Mouse (Mus musculus) embryonic facial prominence, embryonic 10.5 days (tissue): ENCODE measurements around the gene Gm12216. TPM values are rescaled to one million over a fixed set of nuclear protein-coding genes. Genes with fewer than 3 reads are reported as not detected.

Source experiments
- DNase-seq: peaks from one replicate; pipeline ENCODE4 v3.0.0-alpha.2; 2017; ENCODE audit warnings: low spot score
- H3K27ac ChIP-seq: fragments of 300-500 bp; sonication (generic); replicated peaks from 2 replicates; pipeline ENCODE4 v1.5.1; 2016; ENCODE audit warnings: mild to moderate bottlenecking
- H3K27me3 ChIP-seq: fragments of 300-500 bp; sonication (generic); replicated peaks from 2 replicates; pipeline ENCODE4 v1.6.1; 2016; ENCODE audit warnings: low read depth, mild to moderate bottlenecking; ENCODE audit not compliant: poor library complexity, severe bottlenecking
- H3K36me3 ChIP-seq: fragments of 300-500 bp; sonication (generic); replicated peaks from 2 replicates; pipeline ENCODE4 v1.6.1; 2016; ENCODE audit warnings: mild to moderate bottlenecking, moderate library complexity
- H3K4me1 ChIP-seq: fragments of 300-500 bp; sonication (generic); 2 replicates; pipeline ENCODE4 v1.6.1; 2016
- H3K4me3 ChIP-seq: fragments of 300-500 bp; sonication (generic); 2 replicates; pipeline ENCODE4 v1.5.1; 2016; ENCODE audit warnings: mild to moderate bottlenecking, moderate library complexity
- H3K9me3 ChIP-seq: fragments of 300-500 bp; sonication (generic); 2 replicates; pipeline ENCODE4 v1.6.1; 2016; ENCODE audit warnings: mild to moderate bottlenecking
- WGBS: fragments of 180-500 bp; shearing (Covaris S2); methylation state at CpG from one replicate; pipeline ENCODE4 v1.1.7; 2016; 5-methylcytosine and 5-hydroxymethylcytosine counted together
- polyA plus RNA-seq: library from polyadenylated mRNA; unstranded; fragments of >200 nt; fragmentation: Nextera tagmentation; extraction: Ambion mirVana; gene quantifications from 2 replicates; pipeline ENCODE4 v1.2.1, GENCODE M21; 2016

The Gm12216 gene
- polyA plus RNA-seq, 1 experiment from 2014 or later = not detected

DNA sequence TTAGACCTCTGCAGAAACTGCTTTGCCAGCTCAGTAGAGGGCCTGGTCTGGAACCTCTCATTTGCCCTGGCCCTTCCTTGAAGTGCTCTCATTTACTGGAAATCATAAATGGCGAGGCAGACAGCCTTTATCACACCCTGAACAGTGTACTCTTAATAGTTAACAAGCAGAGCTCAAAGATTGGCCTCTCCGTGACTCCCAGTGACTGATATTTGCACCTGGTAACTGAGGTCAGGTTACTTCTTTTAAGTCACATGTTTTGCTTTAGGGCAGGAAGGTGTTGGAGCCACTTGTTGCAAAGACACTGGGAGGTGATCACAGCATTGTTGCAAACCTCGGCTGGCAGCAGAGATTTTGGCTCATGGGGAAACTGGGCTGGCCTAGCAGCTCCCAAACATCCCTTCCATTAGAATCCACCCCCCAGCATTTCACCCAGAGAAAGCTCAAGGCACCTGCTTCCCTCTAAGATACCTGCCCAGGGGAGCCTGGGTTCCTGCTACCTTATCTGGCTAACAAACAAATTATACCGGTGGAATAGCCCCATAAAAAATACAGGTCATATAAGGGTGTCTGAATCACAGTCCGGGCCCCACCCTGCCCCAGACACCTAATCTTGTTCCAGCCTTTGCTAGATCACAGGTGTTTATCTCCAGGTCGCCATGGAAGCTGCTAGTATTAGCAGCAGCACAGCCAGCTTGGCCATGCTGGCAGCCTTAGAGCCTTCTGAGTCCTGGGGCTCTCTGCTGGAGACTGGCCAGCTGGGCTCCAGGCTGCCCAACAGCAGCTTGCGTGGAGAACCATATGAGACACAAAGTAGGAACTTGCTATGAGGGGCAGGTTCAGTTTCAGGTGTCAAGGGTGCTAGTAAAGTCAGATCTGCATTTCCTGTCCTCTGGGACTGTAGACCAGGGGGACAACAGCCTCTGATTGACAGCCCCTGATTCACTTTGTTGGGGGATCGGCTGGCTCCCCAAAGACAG lies 19.1 kb downstream of the Gm12216 start:
- 60% methylated on average over 8 of the region's 8 CpGs for WGBS
- Histone ChIP-seq H3K27me3 (no peaks in the 10 kb centered on the region), H3K9me3 (no peaks in the 10 kb centered on the region)

DNA sequence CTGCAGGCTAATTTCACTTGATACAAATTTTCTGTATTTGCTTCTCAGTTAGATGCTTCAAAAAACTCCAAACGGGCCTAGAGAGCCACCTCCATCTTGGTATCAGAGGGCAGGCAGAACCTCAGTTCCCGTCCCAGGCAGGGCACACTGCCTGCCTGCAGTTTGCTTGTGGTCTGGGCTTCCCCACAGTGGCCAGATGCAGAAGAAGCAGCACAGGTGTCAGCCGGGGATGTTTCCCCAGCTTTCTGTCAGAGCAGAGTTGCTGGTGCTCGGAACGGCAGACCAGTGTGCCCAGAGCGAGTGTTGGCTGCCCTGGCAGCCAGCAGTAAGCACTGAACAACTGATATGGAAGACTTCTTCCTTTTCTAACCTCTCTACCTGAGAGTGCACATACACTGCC lies 19.9 kb downstream of the Gm12216 start:
- Histone ChIP-seq H3K4me3 (no peak overlapping the region), H3K27me3 (no peaks in the 10 kb centered on the region), H3K4me1 (peaks cover 26% of the 10 kb centered on the region), H3K27ac (peak overlapping the region; percentile 16; the same call in 1 of the 2 replicates), H3K9me3 (no peaks in the 10 kb centered on the region), H3K36me3 (no peaks in the 10 kb centered on the region)
- 79% methylated on average over 6 of the region's 6 CpGs for WGBS
- no peak for DNase-seq

More for the DNA sequence above, 19.1 kb downstream of the Gm12216 start:
- peak overlapping the region; percentile 16; the same call in 1 of the 2 replicates for H3K27ac ChIP-seq
- H3K4me3 ChIP-seq = no peak overlapping the region
- H3K4me1 ChIP-seq = peaks cover 26% of the 10 kb centered on the region
- no peak for DNase-seq
- no peaks in the 10 kb centered on the region for H3K36me3 ChIP-seq

DNA sequence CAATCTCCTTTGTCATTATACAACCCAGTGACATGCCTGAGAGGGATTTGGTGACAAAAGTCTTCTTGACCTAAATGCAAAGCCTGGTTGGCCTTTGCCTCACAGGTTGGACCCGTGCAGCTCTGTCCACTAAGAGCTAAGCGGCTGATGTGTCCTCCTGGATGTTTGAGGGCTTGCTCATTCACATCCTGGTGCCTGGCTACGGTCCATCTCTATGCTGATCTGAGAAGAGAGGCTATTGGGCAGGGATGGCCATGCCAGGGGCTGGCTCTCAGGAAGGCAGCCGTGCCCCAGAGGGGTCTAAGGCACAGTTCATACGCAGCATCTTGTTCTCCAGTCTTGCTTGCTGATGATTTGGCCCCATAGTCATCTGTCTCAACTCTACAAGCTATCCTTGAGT lies 21.3 kb downstream of the Gm12216 start:
- no peak overlapping the region for H3K4me3 ChIP-seq
- no peaks in the 10 kb centered on the region for H3K9me3 ChIP-seq
- WGBS = 91% methylated on average over 5 of the region's 5 CpGs
- no peak for DNase-seq
- H3K36me3 ChIP-seq = no peaks in the 10 kb centered on the region
- no peak overlapping the region for H3K27ac ChIP-seq
- H3K27me3 ChIP-seq = no peaks in the 10 kb centered on the region
- H3K4me1 ChIP-seq = peaks cover 13% of the 10 kb centered on the region

DNA sequence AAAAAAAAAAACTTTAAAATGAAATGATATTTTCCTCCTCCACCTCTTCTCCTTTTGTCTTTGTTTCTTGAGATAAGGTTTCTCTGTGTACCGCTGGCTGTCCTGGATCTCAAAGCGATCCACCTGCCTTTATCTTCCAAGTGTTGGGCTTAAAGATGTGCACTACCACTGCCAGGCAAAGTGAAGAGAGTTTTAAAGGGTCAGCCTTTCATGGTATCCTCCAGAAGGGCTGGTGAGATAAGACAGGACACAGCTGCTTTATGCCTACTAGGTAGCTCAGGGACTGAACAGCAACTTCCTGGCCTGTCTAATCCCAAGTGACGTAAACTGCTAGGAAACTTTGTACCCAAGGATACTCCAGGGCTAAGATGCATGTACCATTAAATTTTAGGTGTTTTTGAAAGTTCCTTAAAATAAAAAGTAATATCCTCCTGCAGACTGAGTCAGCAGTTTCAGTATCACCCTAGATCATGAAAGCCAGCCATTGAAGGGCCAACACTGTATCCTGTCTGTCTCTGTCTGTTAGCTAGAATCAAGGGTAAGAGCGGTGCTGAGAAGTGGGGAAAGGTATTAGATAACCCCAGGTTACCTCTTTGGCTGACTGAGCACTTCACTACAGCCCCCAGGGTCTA lies 23.6 kb downstream of the Gm12216 start:
- WGBS = 91% methylated on average over 4 of the region's 4 CpGs
- no peak overlapping the region for H3K27ac ChIP-seq
- H3K36me3 ChIP-seq = no peaks in the 10 kb centered on the region
- H3K27me3 ChIP-seq = no peaks in the 10 kb centered on the region
- no peak for DNase-seq
- no peaks in the 10 kb centered on the region for H3K9me3 ChIP-seq
- no peak overlapping the region for H3K4me3 ChIP-seq
- H3K4me1 ChIP-seq = peaks cover 13% of the 10 kb centered on the region

DNA sequence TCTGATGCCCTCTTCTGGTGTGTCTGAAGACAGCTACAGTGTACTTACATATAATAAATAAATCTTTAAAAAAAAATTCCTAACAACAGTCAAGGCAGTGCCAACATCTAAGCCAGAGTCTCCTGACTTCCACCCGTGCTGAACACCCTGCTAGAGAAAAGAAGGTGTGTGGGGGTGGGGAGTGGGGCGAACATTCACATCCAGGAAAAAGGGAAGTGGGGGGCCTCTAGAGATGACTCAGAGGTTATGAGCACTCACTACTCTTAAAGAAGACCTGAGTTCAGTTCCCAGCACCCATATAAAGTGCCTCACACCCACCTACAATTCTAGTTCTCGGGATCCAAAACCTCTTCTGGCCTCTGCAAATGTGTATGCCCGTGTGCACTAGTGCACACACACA lies 33.6 kb downstream of the Gm12216 start:
- H3K36me3 ChIP-seq = no peaks in the 10 kb centered on the region
- H3K27ac ChIP-seq = no peak overlapping the region
- no peaks in the 10 kb centered on the region for H3K4me1 ChIP-seq
- no peak overlapping the region for H3K4me3 ChIP-seq
- H3K9me3 ChIP-seq = peaks cover 6% of the 10 kb centered on the region; the same call in 1 of the 2 replicates
- H3K27me3 ChIP-seq = no peaks in the 10 kb centered on the region
- DNase-seq = no peak
- 80% methylated on average over 4 of the region's 4 CpGs for WGBS

DNA sequence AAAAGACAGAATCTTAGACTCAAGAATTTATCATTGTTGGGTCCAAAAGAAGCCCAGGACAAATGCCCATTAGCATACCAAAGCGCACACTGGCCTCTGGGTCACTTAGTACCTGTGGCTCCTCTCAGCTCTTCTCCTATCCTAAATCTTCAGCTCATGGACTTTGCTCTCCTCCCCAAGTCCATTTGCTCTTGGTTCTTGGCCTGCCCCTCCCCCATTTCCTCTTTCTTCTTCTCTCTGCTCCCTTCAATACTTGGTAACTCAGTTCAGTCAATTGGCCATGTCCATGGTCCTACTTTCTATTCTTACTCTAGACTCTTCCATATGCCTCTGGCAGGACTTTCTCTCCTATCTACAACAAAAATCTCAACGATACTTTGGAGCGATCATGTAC lies 37.1 kb downstream of the Gm12216 start:
- Histone ChIP-seq H3K27me3 (no peaks in the 10 kb centered on the region), H3K36me3 (no peaks in the 10 kb centered on the region), H3K9me3 (no peaks in the 10 kb centered on the region), H3K4me3 (no peak overlapping the region), H3K4me1 (0 out of 2 replicates have a peak, but pooled peaks cover 4% of the 10 kb centered on the region), H3K27ac (no peak overlapping the region)
- no peak for DNase-seq
- 94% methylated on average over 3 of the region's 3 CpGs for WGBS

DNA sequence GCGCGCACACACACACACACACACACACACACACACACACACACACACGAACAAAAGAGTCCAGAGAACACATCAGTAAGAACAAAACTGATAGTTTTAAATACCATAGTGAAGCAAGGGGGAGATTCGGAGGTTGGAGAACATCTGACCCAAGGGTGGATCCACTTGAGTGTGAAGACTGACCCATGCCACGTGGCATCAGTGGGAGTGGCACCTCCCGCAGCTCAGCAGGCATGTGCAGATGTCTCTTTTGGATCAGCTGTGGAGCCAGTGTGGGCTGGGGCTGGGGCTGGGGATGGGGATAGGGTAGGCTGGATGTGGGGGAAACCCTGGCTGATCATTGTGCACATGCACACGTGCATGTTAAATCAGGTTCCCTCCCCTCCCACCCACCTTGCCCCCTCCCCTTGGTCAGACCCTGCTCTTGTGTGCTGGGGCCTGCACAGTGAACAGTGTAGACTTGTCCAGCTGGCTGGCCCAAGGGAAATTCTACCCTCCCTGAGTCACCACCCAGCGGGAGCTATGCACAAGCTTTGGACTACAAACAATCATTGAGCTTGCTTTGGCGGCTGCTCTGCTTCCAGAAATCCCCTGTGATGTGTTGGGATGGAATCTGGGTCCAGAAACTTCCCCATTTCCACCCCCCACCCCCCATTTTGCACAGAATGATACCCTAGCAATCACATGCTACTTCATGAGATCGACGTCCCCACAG lies 37.7 kb downstream of the Gm12216 start:
- no peaks in the 10 kb centered on the region for H3K36me3 ChIP-seq
- H3K27me3 ChIP-seq = no peaks in the 10 kb centered on the region
- H3K9me3 ChIP-seq = no peaks in the 10 kb centered on the region
- DNase-seq = no peak
- H3K27ac ChIP-seq = no peak overlapping the region
- 0 out of 2 replicates have a peak, but pooled peaks cover 4% of the 10 kb centered on the region for H3K4me1 ChIP-seq
- H3K4me3 ChIP-seq = no peak overlapping the region
- 88% methylated on average over 11 of the region's 11 CpGs for WGBS

DNA sequence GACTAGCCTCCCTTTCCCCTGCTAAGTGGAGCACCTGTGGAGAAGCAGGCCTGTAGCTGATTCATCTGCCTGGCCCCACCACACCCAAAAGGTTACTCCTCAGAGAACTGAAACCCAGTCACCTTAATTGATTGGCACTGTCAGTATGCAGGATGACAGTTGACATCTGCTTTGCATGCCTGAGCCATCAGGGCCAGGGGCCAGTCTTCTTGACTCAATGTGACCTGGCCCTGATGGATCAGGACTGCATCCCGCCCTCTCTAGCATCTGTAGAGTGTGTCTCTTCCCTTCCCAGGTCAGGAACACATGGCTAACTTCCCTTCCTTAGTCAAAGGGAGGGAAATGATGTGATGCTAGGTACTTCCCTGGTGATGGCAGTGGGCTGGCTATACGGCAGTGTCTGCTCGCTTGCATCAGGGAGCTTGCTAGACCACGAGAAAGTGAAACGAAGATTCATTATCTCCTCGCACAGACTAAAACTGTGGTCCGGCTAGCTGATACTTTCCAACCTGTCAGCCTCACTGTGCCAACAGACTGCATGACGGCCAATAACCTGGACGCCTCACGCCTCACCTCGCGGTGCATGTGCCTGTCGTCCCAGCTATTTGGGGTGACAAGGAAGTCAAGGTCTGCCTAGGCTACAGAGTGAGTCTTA lies 38.4 kb downstream of the Gm12216 start:
- no peaks in the 10 kb centered on the region for H3K27me3 ChIP-seq
- no peak for DNase-seq
- H3K36me3 ChIP-seq = no peaks in the 10 kb centered on the region
- WGBS = 90% methylated on average over 13 of the region's 13 CpGs
- H3K4me3 ChIP-seq = no peak overlapping the region
- H3K27ac ChIP-seq = no peak overlapping the region
- H3K9me3 ChIP-seq = no peaks in the 10 kb centered on the region
- 0 out of 2 replicates have a peak, but pooled peaks cover 4% of the 10 kb centered on the region for H3K4me1 ChIP-seq

DNA sequence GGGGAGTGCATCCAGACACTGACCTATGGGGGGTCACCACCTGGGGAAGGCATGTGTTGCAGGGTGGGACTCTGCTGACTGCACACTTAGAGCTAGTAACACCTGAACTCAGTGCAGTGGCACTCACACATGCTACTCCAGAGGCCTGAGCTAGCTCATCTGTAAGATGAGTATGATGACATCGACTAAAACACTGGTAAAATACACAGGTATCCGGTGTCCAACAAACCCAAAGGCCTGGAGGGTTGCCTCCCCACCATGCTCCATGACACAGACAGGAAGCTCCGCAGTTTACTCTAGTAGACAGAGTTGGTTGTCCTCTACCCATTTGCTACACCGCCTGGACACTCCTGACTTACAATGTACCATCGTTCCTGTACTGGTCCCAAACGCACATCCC lies 39.5 kb downstream of the Gm12216 start:
- H3K36me3 ChIP-seq = no peaks in the 10 kb centered on the region
- 0 out of 2 replicates have a peak, but pooled peaks cover 4% of the 10 kb centered on the region for H3K4me1 ChIP-seq
- H3K27ac ChIP-seq = no peak overlapping the region
- H3K9me3 ChIP-seq = no peaks in the 10 kb centered on the region
- H3K4me3 ChIP-seq = no peak overlapping the region
- H3K27me3 ChIP-seq = no peaks in the 10 kb centered on the region
- DNase-seq = no peak
- 91% methylated on average over 6 of the region's 6 CpGs for WGBS

DNA sequence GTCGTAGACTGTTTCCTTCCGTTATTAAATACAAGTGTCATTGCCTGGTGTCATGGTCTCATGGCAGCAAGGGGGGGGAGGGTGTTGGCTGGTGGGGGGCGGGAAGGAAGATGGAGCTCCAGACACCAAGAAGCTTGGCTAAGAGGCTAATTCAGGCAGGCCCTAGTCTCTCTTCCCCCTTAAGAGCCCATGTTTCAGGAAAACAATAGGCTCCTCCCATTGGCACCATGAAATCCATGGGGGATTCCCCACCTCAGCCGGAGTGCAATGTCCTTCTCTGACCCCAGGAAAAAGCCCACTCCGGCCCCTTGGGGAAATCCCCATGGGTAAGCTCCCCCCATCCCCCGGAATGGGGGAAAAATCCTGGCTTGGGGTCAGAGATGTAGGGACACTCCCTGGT lies 40.3 kb downstream of the Gm12216 start:
- Histone ChIP-seq H3K4me1 (0 out of 2 replicates have a peak, but pooled peaks cover 4% of the 10 kb centered on the region), H3K9me3 (no peaks in the 10 kb centered on the region), H3K27me3 (no peaks in the 10 kb centered on the region), H3K36me3 (no peaks in the 10 kb centered on the region), H3K27ac (no peak overlapping the region), H3K4me3 (no peak overlapping the region)
- WGBS = 66% methylated on average over 6 of the region's 6 CpGs
- DNase-seq = no peak

DNA sequence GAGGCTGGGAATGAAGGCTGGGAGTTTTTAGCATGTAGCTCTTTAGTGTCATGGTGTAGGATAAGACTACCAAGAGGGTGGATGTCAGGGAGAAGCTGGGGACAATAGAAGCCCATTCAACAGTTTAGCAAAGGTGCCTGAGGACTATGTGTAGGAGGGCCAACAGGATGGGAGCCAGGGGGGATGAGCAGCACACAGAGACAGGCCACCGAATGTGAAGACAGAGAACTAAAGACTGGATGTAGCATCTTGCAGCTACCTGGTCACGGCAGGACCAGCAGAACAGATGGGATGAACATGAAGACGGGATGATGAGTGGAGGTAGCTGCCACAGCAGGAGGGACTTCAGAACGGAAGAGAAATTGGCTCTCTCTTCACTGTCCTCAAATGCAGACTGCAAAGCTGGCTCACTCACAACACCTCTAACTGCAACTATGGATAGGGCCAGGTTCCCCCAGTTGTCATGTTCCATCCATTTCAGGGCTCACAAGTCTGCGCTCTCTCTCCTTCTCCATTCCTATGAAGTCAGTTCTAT lies 42.1 kb downstream of the Gm12216 start:
- no peaks in the 10 kb centered on the region for H3K36me3 ChIP-seq
- H3K4me3 ChIP-seq = no peak overlapping the region
- no peaks in the 10 kb centered on the region for H3K27me3 ChIP-seq
- 93% methylated on average over 5 of the region's 5 CpGs for WGBS
- 0 out of 2 replicates have a peak, but pooled peaks cover 4% of the 10 kb centered on the region for H3K4me1 ChIP-seq
- DNase-seq = no peak
- no peaks in the 10 kb centered on the region for H3K9me3 ChIP-seq
- no peak overlapping the region for H3K27ac ChIP-seq

DNA sequence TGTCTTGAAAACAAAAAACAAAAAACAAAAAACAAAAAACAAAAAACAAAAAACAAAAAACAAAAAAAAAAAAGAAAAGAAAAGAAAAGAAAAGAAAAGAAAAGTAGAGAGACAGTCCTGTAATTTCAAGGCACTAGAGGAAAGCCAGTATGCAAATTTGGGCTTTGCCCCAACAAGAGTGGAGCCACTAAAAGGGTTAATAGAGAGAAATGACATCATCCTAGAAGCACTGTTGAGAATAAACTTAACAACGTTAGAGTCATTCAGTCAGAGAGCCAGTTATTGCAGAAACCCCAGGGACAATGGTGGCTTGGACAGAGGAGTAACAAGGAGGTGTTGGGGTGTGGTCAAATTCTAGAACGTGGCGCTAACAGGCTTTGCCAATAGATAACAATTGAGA lies 44.2 kb downstream of the Gm12216 start:
- no peak overlapping the region for H3K27ac ChIP-seq
- H3K4me3 ChIP-seq = no peak overlapping the region
- H3K4me1 ChIP-seq = peaks cover 4% of the 10 kb centered on the region; the same call in 1 of the 2 replicates
- H3K36me3 ChIP-seq = no peaks in the 10 kb centered on the region
- H3K9me3 ChIP-seq = no peaks in the 10 kb centered on the region
- DNase-seq = no peak
- 71% methylated on average over 3 of the region's 3 CpGs for WGBS
- no peaks in the 10 kb centered on the region for H3K27me3 ChIP-seq
